Mouse (Mus musculus) left cerebral cortex, adult 9 months (tissue): ENCODE results near the gene Lipc.
"Not testable (repeated sequence)": the region's sequence is repeated elsewhere in the genome, so short reads cannot be mapped to it uniquely, and the experiment has no call there.

Source experiments
- DNase-seq, 2 experiments: peaks; one replicate each; pipeline ENCODE4 v3.0.0; 2022; ENCODE audit warnings: low spot score in 2 of 2

Gene Lipc

DNA sequence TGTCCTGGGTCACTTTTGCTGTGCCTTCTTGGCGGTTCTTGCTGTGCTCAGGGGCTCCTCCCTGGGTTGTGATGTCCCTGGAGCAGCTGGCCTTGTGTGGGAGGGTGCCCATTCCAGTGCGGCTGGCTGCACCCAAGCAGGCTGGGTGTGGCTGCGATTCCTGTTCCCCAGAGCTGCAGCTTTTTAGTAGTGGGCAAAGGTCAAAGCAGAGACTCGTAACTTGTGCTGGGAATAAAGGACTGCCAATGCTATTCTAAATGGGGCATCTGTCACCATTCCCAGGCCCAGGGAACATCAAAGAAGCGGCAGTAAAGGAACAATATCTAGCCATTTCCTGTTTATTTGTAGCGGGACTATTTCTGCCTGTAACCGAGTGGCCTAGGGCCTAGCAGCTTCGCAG, 88.7 kb downstream of the Lipc start:
- DNase-seq: no peak

DNA sequence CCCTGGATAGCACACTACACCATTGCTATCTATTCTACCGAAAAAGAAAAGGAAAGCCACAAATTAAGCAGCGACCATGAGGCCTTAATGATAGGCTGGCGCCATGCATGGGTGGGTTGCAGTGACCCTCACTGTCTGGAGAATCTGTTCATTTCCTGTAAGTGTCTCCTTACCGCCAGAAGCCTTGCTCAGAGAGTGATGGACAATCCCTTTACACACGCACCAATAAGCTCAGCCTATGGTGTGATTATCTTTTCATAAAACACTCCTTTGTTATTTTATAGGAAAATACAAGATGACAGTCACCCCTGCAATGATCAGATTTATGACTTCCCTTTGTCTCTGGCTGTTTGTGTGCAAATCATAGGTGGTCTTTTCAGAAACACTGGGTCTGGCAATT, 92.8 kb downstream of the Lipc start:
- no peak for DNase-seq

DNA sequence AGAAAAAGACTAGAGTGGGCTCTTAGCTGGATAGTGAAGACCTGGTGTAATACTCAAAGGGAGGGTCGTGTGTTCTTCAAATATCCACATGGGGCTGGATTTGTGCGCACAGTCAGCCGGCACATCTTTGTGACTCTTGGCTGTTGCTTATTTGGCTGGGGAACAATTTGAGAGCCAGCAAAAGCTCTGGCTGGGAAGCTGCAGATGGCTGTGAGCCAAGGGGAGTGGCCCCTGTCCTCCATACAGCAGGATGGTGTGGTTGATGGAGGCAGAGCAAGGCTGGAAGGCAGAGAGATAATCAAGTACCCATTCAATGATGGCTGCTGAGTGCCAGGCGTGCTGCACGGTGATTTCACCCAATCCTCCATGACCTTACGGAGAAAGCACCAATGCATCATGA, 96.2 kb downstream of the Lipc start:
- no peak for DNase-seq

DNA sequence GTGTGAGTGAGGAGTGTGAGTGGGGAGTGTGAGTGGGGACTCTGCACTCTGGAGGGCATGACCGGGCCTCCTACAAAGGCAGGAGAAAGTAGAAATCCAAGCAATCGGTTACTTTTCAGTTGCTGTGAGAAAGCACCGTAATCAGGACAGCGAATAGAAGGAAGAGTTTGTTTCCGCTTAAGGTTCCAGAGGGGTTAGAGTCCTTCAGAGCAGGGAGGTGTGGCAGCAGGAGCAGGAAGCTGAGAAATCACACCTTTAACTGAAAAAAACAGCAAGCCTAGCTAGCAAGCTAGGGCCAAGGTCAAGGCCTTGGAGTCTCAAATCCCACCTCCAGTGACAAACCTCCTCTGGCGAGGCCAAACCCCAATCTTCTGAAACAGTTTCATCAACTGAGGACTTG, 97.1 kb downstream of the Lipc start:
- no peak for DNase-seq

DNA sequence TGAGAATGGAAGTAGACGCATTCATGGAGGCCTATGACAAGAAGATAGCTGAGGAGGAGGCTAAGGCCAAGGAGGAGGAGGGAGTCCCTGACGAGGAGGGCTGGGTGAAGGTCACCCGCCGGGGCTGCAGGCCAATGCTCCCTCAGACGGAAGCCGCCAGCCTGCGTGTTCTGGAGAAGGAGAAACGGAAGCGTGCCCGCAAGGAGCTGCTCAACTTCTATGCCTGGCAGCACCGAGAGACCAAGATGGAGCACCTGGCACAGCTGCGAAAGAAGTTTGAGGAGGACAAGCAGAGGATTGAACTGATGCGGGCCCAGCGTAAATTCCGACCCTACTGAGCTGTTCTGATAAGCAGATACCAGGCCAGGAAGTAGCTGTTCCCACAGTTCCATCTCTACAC, 98.9 kb downstream of the Lipc start:
- DNase-seq: not testable (repeated sequence)

DNA sequence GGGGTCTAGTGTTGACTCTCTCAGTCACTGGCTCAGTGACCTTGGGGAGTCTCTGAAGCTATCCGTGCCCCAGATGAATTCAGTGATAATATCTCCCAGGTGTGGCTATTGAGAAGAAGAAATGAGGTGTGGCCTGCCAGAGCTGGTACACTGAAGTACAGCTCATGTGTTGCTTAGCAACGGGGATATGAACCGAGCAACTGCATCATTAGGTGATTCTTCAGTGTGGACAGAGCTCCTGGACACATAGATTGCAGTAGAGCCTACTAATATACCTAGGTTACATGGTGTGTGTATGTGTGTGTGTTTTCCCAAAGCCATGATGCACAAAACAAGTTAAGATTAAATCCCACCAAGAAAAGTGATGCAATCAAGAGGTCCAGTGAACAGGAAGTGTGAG, 100.5 kb downstream of the Lipc start:
- DNase-seq: no peak

DNA sequence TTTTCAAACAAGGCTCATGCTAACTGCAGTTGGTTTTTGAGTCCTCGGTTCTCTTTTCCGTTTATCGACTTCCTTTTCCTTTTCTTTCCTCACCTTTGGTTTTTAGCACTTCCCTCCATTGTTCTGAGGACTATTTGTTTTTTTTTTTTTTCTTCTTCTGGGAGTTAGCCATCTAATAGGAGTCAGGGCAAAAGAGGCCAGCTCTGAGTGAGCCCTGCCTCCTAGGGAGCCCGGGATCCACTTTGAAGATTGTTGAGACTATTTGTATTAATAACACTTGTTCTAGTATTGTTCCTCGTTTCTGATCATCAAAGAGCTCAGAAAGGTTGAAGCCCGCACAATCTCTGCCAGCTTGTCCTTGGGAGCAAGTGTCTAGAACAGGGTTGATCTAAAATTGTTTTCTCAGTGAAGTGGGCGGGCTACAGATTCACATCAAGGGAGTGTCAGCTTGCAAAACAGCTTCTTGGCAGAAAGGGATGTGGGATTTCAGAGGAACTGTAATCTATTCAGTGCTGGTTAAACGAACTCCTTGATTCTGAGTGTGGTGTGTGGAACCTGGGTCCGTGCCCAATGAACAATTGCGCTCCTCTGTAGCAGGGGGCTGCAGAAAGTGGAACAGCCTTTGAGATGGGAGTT, 103.8 kb downstream of the Lipc start:
- peak in 1 of 2 experiments; percentile 42 for DNase-seq

DNA sequence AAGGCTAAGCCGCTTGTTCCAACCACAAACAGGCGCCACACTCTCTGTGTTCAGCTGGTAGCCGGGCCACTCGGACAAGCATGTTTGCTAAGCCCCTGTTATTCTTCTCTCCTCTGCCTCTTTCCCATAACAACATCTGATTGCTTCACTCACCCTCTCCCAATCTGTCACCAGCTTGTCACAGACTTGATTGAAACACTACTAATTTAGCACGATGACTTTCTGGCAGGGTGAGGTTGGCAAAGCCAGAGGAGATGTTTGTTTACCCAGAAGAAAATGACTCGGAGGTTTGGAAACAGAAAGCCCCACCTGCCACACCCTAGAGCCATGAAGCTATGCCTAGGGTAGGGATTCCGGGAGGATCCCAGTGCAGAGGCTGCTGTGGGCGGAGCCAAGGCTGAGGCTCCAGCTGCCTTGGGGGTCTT, 104.4 kb downstream of the Lipc start:
- DNase-seq: no peak

DNA sequence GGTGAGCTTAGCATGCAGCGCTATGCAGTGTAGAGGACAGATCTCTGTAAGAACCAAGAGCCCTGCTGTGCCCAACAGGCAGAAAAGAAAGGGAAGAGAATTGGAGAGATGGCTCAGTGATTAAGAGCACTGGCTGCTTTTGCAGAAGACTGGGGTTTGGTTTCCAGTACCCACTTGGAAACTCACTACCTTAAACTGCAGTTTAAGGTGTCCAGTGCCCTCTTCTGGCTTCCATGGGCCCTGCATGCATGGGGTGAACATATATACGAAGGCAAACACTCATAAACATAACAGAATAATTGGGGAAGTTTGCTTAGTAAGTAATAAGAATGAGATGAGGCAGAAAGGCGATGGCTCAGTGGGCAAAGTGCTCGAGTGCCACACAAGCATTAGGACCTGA, 108.8 kb downstream of the Lipc start:
- DNase-seq: no peak

DNA sequence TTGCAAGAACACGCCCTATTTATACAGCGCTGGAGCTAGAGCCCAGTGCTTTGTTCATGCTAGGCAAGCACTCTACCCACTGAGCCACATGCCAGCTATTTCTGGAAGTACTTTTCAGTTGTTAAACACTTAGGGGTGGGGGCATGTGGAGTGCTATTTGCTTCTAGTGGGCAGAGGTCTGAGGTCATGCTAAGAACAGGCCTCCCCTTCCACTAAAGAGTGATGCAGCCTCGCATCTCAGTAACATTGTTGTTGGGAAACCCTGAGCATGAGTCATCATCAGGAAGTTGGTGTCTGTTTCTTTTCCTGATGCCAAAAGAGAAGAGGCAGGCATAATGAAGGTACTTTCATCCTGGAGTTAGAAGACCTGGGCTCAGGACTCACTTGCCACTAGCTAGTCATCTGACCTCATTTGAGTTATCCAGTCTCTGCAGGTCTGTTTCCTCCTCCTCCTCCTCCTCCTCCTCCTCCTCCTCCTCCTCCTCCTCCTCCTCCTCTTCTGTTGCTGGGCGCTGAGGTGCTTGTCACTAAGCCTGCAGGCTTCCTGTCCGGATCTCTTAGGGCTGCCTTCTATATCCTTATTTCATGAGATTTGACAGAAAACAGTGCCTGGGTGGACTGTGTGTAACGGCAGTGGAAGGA, 109.6 kb downstream of the Lipc start:
- no peak for DNase-seq

DNA sequence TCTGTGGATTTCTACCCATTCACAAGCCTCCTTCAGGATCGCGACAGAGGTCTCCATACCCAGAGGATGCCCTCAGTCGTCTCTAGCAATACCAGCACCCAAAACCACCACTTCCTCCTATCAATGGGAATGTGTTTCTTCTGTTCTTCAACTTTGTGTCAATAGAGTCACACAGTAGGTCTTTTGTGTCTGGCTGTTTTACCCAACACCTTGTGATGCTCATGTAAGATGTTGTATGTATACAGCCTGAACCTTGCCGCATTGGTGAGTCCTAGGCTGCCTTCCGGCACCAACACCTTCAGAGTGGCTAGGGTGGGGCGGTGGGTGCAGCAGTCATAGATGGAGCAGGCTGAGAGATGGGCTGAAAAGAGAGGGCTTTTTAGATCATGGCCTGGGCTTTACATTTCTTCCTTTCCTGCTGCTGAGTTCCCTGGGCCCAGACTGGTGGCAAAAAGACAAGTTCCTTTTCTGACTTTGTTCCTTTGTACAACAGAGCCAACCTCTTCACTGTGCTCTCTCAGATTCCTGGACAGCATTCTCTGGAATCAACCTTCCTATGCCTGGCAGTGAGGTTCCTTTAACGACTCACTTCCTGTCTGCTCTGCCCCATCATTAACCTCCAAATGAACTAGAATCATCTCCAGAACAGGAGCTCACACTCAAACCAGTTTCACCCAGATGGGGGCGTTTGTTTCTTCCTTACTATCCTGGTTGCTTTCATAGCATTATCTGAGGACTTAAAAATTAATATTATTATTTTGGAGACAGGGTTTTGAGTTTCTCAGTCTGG, 110.4 kb downstream of the Lipc start:
- DNase-seq: no peak

DNA sequence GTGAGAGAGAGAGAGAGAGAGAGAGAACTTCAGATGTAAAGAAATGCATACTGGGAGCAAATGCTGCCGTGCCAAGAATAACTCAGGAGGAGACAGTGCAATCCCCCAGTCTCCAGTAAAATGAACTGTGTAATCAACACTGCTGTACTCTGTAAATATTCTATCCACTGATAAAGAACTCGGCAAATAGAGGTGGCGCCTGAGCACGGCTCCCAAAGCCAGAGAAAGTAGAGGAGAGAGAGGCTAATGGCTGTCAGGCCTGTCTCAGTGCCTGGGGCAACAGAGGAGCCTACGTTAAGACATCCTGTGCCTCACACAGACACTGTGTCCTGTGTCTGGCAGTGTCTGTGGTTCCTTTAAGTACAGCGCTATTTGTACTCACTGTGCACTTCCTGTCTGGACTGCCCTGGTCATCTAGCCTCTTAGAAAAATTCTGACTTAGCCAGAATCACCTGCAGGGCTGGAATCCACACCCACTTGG, 111.1 kb downstream of the Lipc start:
- no peak for DNase-seq

DNA sequence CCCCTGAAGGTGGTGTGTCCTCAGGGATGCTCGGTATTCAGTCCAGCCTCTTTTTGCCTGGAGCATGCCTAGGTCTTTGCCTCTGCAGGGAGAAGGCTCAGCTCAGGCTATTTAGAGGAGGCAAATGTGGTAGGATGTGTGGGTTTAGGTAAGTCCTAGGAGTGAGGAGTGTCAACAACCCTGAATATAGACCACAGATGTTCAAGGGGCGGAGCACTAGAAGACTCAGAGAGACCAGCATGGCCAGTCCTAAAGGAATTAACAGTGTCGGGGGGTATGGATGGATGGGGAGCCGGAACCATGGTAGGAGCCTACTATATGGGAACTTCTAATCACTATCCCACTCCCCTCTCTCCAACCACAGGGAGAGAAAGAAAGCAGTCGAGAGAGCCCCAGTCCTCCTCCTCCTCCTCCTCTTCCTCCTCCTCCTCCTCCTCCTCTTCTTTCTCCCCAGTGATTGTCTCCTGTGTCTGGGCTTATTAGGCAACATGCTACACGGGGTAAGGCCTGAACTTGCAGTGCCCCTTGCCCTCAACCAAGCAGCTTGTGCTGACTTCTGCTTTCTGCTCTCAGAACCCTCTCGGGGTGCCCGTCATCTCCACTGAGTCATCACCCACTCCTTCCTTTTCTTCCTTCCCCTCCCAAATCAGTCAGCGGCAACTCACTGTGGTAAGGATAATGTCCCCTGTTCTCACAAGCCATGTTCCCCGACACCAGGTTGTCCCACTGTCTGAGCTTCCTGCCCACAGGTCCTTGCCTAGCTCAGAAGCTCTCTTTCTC, 113.7 kb downstream of the Lipc start:
- peak in 1 of 2 experiments; percentile 33 for DNase-seq

DNA sequence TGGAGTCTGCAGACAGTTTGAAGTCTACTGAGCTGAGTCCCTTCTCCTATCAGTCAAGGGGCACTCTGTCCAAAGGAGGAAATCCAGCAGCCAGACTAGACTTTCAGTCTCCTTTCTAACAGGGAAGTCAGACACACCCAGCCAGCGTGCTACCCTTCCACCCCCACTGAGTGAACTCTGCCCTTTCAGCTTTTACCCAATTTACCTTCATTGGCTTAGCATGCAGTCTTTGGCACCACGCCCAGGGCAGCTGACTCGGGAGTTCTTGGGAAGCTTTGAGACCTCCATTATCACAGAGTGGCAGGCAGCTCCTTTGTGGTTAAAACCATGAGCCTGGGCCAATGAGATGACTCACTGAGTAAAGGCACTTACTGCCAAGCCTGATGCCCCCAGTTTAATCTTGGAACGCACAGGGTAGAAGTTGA, 117.3 kb downstream of the Lipc start:
- peak; percentile 38 to 55 for DNase-seq

DNA sequence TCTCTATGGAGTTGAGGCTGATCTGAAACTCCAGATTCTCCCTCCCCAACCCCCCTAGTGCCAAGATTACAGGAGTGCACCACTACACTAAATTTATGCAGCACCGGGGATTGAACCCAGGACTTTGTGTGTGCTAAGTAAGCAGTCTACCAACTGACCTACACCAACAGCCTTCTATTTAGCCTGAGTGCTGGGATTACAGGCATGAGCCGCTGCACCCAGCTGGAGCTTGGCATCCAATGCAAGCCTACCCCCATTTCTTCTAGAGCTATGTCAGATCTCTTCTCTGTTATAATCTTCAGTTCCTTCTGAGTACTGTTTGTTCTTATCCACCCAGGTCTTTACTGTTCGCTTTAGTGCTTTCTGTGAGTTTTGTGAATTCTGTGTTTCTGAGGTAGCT, 117.8 kb downstream of the Lipc start:
- no peak for DNase-seq

DNA sequence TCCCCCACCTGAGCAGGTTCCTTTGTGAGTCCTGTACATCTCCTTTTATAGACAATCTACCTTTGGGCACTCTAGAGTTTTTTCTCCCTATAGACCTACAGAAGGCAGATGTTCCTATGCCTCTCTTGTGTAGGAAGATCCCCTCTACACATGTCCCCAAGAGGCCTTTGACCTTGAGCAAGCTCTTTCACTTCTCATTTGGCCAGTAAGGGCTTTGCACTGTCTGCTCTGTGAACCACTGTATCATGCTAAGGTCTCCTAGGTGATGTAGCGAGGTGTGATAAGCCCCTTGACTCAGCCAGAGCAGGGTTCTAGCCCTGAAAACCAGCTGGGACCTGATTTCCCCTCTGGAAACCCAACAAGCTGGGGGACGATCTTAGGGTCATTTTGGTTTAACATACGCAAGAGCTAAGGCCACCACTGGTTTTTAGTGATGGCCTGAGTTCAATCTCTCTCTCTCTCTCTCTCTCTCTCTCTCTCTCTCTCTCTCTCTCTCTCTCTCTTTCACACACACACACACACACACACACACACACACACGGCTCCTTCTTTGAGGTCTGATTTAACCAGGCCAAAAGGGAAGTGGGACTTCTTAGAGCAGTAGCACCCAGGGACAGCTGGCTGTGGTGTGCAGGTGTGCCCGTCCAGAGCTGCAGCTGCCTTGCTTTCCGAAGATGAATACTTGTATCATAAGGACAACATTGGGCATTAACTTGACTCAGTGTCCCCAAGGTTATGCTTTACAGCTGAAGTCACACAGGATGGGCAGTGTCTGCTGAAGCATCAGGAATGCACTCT, 118.7 kb downstream of the Lipc start:
- DNase-seq: no peak

DNA sequence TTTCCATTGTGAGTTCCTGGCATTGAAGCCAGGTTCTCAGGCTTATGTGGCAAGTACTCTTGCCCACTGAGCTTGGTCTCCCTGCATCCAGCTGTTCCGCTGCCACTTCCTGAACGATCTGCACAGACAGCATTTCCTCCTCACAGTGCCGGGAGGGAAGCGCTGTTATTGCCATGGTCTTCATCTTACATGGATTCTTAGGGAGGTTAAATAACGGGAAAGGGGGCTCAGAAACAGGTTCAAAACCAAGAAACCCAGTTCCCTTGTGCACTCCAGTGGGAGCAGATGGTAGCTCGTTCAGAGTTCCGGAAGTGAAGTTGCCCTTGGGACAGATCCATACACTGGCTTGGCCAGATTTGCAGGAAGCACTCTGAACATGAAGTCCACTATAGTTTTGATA, 119.8 kb downstream of the Lipc start:
- no peak for DNase-seq

DNA sequence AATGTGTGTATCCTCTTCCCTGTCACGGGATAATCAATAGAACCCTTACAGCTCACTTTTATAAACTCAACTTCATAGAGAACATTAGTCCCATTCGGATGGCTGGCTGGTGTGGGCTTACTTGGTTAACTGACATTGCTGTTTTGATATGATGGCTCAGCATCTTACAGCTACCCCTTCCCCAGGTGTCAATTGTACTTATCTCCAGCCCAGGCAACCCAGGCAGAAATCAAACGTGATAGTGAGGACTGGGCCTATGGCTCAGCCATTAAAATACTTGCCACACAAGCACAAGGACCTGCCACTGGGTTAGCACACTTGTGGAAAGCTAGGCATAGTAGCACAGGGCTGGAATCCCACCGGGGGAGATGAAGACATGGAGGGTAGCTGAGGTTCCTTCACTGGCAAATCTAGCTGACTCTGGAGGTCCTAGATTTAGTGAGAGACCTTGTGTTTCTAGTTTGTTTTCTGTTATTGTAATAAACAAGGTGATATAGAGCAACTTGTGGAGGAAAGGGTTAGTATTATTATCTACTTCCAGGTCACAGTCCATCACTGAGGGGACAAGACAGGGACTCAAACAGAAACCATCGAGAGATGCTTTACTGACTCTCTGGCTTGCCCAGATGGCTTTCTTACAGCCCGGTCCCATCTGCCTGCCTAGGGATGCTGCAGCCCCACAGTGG, 121.0 kb downstream of the Lipc start:
- no peak for DNase-seq

DNA sequence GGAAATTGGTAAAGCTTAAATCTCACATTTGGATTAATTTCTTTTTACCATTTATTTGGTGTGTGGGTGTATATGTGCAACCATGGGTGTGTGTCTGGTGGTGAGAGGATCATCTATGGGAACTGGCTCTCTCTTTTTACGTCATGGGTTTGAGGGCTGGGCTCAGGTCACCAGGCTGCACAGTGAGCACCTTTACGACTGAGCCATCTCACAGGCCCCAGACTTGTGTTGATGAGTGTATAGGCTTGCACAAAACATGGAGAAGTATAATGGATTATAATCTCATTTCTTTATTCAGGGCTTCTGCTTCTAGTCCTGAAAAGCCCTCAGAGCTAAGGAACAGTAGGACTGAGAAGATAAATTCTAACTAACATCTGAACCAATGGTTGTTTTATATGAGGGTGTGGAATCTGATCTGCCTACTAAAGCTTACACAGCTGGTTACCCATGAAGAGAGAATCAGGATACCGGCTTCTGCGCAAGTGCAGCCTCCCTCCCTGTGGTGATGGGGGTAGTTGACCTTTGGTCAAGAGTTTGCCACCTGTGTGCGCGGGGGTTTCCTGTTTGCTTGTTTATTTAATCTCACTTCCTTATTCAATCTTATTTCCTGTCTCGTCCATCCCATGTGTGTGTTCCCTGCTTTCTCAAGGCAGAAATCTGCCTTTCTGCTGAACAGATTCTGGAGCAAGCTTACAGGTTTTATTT, 122.1 kb downstream of the Lipc start:
- DNase-seq: no peak

DNA sequence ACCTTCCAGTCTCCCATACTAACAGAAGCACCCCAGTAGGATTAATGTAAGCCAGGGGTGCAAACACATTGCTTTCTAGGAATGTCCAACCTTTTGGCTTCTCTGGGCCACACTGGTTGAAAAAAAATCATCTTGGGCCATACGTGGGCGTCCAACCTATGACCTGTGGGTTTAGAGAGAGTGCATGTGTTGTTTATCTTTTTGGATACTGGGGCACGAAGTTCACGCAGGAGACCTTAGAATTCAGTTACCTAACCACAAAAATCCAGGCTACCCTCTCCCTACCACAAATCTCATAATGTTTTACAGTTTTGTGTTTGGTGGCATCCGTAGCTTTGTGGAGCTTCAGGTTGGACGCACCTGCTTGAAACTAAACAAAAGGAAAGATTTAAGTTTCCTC, 124.1 kb downstream of the Lipc start:
- no peak for DNase-seq
